Mouse (Mus musculus) natural killer cell, adult 2 months (primary cell): Measurements from ENCODE around the gene Rab30.
"Not testable (repeated sequence)": the region's sequence is repeated elsewhere in the genome, so short reads cannot be mapped to it uniquely, and the experiment has no call there.

Source experiments
- DNase-seq, 2 experiments: peaks; one replicate each; pipeline ENCODE4 v3.0.0; 2022; ENCODE audit warnings: low spot score in 2 of 2

The Rab30 gene

DNA sequence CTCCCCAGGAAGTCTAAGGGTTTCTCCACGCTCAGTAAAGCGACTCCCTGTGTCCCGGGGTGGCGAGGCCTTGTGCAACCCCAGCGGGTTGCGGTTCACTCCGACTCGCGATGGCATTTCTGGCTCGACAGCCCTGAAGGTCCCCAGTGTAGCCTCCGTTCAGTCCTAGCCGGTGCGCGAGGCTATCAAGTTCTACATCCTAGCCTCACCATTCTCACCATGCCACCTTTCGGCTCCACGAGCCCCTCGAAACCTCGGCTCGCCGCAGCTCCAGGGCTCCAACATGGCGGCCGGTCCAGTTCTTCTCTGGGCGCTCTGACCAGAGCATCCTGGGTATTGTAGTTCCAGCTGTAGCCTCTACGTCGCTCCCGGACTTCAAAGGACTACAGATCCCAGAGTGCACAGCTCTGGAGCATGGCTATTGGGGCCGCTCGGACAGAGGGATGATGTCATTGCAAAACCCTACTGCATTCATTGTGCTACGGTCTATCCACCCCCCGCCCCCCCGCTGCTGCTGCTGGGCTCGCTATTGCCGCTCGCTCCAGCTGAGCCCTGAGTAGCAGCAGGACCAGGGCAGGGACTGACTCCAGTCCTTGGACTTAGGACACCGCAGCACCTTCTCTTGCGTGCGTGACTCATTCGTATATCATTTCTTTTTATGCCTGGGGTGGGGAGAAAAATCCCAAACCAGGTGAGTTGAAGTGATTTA, at the start of gene Rab30:
TSS of gene Rab30 (plus strand) at position 452 of the 709 bp plus-strand sequence.
- peak; percentile 91 for DNase-seq

- no peak for DNase-seq
Observed at GRCm38 (mm10) chr7:92696395-92696794, 45.0 kb upstream of the Rab30 start.

GRCm38 (mm10) chr7:92698770-92699169, 42.6 kb upstream of the Rab30 start:
- no peak for DNase-seq

DNA sequence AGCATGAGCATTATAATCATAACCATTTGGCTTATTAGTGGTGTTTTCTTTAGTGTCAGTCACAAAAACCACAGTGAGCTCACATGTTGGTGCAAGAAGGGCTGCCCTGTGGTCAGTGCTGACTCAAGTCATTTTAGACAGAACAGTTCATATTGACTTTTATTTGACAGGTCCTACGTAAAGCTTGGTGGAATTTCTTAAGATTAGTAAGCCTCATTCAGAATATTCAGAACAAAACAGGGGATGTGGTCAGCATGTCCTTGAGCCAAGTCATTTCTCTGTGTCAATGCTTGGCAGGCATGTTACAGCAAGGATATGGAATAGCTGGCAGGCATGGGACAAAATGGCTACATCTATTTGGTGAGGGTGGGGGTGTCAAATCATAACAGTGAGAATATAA, 37.7 kb upstream of the Rab30 start:
- no peak for DNase-seq

DNA sequence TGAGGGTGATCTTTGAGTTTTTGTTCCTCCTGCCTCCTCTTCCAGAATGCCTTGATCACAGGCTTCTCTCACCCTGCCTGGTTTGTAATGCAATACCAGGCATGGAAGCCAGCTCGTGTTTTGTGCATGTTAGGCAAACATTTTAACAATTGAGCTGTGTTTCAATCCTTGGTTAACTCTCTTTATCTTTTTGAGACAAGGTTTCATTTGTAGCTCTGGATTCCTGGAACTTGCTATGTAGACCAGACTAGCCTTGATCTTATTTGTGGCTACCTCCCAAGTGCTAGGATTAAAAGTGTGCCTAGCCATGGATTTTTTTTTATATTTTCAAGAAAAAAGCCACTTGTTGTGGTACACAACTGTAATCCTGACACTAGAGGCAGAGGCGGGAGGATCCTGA, 35.9 kb upstream of the Rab30 start:
- DNase-seq = no peak

- no peak for DNase-seq
Observed at GRCm38 (mm10) chr7:92706711-92707110, 34.7 kb upstream of the Rab30 start.

GRCm38 (mm10) chr7:92709573-92709972, 31.8 kb upstream of the Rab30 start:
- DNase-seq = no peak

- no peak for DNase-seq
Observed at GRCm38 (mm10) chr7:92711593-92711992, 29.8 kb upstream of the Rab30 start.

GRCm38 (mm10) chr7:92715055-92715454, 26.3 kb upstream of the Rab30 start:
- no peak for DNase-seq

GRCm38 (mm10) chr7:92720156-92720905, 21.1 kb upstream of the Rab30 start:
- no peak for DNase-seq

DNA sequence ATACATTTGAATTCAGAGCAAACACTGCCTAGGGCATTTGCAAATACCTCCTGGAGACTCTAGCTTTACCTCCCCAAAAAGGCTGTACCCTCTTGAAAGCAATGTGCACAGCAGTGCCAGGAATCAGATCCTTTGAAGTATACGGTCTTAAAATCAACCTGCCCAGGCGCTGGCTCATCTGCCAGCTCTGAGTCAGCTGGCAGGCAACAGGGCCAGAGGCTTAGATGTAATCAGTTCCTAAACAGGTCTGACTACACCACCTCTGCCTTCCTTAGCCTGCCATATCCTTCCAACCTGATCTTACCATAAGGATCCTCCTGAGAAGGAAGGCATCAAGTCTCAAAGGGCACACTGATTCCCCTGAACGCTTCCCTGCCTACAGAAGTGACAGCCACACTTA, 17.7 kb upstream of the Rab30 start:
- no peak for DNase-seq

- no peak for DNase-seq
Observed at GRCm38 (mm10) chr7:92724261-92724660, 17.1 kb upstream of the Rab30 start.

DNA sequence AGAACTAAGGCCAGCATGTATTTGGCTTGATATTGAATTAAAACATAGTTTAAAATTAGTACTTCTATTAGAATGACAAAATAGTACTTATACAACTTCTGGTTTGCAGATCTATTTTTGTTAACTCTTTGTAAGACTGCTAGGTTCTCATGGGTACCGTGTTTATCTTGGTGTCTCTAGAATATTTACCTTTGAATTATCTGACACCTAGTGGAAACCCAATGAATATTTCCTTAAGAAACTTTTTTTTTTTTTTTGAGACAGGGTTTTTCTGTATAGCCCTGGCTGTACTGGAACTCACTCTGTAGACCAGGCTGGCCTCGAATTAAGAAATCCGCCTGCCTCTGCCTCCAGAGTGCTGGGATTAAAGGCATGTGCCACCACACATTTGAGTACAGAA, 11.8 kb upstream of the Rab30 start:
- not testable (repeated sequence) for DNase-seq

DNA sequence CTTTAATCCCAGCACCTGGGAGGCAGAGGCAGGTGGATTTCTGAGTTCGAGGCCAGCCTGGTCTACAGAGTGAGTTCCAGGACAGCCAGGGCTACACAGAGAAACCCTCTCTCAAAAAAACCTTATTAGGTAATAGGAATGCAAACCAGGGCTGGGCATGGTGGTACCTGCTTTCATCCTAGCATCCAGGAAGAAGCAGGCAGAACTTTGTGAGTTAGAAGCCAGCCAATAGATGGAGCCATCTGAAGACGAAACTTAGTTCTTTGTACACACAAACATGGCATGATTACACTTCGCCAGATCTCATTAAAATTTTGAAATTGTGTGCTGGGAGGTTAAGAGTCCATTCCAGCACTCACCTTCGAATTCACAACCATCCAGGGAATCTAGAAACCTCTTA, 10.9 kb upstream of the Rab30 start:
- DNase-seq = no peak

- DNase-seq = no peak
Observed at GRCm38 (mm10) chr7:92730959-92731358, 10.4 kb upstream of the Rab30 start.

DNA sequence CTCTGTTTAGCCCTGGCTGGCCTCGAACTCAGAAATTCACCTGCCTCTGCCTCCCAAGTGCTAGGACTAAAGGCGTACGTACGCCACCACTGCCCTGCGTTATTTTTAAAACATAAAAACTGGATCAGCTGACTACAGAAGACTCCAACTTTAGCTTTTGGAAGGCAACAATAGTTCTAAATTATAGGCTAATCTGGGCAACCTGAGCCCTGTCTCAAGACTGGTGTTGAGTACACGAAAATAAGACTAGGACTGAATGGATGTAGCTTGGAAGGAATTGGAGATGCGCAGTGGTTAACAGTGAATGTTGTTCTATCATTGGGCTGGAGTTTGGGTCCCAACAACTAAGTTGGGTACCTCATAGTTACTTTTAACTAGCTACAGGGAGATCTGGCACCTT, 9.3 kb upstream of the Rab30 start:
- no peak for DNase-seq

DNA sequence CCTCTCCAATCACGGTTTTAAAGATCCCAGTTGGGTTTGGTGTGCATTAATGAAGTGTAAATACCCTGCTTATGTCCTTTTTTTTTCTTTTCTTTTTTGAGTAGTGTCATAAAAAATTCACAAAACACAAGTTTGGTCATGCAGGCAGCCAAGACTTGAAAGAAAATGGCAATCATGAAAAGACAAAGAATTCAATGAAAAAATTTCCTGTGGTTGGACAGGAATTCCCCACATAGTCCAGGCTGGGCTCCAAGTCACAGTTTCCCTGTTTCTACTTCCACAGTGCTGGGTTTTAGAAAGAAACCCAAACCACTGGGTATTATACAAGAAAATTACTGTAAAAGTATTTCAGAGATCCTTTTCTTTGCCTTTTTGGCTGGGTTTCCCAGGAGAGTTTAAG, 3.8 kb upstream of the Rab30 start:
- no peak for DNase-seq

GRCm38 (mm10) chr7:92739956-92740355, 1.4 kb upstream of the Rab30 start:
- no peak for DNase-seq

DNA sequence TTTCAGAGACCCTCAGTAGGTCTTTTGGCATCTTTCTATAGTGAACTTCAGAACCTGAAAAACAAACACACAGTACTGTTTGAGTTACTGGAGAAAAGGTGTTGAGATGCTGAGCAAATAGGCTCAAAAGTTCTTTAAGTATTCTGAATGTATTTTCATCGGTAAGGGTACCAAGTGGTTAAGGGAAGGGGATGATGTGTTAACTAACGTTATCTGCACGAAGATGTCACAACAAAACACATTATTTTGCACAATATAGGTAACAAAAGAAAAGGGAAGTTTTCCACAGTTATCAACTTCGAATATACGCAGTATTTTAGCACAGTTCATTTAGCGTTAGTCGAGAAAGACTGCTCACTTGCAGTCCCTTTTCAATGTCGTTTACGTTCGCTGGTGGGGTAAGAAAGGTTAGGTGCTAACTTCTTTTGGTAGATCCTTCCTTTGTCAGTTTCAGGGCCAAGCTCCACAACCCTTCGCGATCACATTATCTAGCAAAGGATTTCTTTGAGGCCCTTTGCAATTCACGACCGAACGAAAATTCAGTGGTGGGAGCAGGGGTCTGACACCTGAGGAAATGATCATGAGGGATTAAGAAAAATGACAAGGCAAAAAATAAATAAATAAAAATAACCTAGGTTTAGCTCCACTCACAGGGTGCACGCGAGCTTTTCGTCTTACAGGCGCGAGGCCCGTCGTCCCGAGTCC, 840 bp upstream of the Rab30 start:
- DNase-seq = no peak

DNA sequence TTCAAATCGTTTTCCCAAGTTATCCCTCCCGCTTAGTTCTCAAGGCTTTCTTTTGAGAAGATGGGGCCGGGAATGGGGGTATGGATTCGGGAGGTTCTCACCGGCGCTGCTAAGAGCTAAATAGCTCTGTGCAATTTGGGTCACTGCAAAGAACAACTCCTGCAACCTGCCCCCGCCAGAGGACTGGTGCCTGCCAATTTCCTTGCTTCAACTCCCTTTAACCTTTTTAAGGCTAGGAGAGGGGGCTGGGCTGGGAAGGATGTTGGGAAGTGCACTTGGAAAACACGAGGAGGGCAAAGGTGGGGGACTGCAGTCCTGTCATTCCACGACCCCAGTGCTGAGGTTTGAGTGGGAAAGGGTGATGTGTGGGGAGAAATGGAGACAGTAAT, 452 bp downstream of the Rab30 start:
- no peak for DNase-seq

DNA sequence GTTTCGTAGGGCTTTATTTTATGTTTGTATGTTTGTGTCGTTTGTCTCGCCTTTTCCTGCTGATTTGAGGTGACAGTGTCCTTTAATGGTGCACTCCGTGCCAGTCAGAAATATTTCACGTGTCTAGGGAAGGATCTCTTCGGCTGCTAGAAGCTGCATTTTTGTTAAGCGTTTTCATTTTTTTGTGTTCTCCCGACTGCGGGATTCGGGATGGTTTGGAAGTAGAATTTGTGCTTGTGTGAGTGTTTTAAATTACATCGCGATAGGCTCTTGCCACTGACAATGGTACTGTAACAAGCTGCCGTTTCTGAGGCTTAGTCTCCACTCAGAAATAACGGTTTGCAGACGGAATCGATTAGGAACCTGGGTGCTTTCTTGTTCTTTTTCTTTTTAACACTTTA, 938 bp downstream of the Rab30 start:
- peak in 1 of 2 experiments; percentile 3 for DNase-seq

DNA sequence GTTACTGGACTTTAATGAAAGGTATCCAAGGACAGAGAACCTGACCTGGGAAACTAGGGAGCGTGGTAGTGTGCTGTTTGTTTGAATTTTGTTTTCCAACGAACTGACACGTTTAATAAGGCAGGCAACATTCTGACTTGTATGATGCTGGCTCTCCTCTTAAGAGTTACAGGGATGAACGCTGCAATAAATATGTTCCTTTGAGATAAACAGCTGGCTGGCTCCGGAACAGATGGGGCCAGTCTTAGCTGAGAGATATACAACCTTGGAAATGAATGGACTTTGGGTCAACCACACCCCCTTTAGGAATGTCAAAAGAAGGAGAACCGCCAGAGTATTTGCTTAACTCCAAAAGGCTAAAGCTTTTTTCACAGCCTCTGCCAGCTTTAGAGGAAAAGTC, 1.4 kb downstream of the Rab30 start:
- no peak for DNase-seq

DNA sequence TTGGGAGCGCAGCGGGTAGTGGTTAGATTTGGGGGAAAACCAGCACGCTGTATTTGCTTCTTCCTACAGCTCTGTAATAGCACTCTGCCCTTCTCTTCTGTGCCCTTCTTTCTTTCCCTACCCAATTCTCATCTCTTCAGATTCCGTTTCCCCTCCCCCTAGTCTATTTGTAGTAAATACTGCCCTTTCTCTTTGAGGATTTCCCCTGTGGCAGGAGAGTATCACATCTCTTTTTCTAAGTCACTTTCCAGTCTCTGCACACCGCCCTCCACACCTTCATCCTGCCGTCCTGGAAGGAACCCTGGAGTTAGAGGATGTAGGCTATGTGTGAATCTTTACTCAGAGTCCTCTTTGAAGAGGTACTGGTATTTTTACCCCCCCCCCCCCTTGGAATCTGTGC, 1.9 kb downstream of the Rab30 start:
- no peak for DNase-seq
